ENCODE assay signal across 26 mouse cellular contexts in the genomic region with DNA sequence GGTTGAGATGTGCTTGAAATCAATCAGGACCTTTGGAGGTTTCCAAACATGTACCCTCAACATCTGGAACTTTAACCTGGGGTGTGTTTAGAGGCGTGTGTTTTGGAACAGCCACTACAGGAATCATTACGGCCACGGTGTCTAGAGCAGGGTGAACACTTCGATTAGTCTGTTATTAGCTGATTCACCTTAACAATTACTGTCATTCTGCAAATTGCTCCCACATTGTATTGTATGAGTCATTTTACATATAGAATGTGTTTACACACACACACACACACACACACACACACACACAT.
"Had no signal": no experiment of that assay in that cellular context is flagged by ENCODE, and none has a peak within 500 bp of the region (broad histone marks: within the 10 kb centered on the region; RNA-seq: fewer than 3 reads in every experiment).

No protein-coding gene starts in this region.

- H3K9ac ChIP-seq: heart, embryonic 13.5 days; heart, embryonic 15.5 days; hindbrain, embryonic 13.5 days; hindbrain, embryonic 15.5 days; kidney, embryonic 15.5 days; limb, embryonic 13.5 days; limb, embryonic 15.5 days had no signal

- H3K4me3 ChIP-seq: heart, adult 2 months; heart, embryonic 13.5 days; heart, embryonic 15.5 days; hindbrain, embryonic 13.5 days; hindbrain, embryonic 15.5 days; kidney, embryonic 15.5 days; limb, embryonic 13.5 days; limb, embryonic 15.5 days had no signal

- H3K4me2 ChIP-seq: heart, embryonic 11.5 days; heart, embryonic 15.5 days; hindbrain, embryonic 13.5 days; hindbrain, embryonic 15.5 days; kidney, embryonic 15.5 days; limb, embryonic 13.5 days; limb, embryonic 15.5 days; liver, embryonic 11.5 days had no signal

- H3K27me3 ChIP-seq: heart, embryonic 13.5 days; heart, embryonic 15.5 days; hindbrain, embryonic 13.5 days; hindbrain, embryonic 15.5 days; kidney, embryonic 15.5 days; limb, embryonic 13.5 days; limb, embryonic 15.5 days had no signal

- H3K4me1 ChIP-seq: heart, embryonic 15.5 days; hindbrain, embryonic 13.5 days; hindbrain, embryonic 15.5 days; kidney, embryonic 15.5 days; limb, embryonic 13.5 days; limb, embryonic 15.5 days had no signal

- DNase-seq: gastrocnemius, postnatal 14 days; gastrocnemius, postnatal 36 days; heart, adult 11 months; heart, adult 2 months; heart, postnatal 14 days; heart, postnatal 36 days; kidney, adult 11 months; kidney, adult 2 months; kidney, adult 9 months; kidney, postnatal 14 days; kidney, postnatal 36 days; layer of hippocampus, adult 9-11 months; layer of hippocampus, postnatal 36 days; left cerebral cortex, postnatal 4 days had no signal

- ATAC-seq: hindbrain, postnatal 0 days; intestine, embryonic 16.5 days had no signal

- H3K27ac ChIP-seq: heart, adult 2 months; hindbrain, embryonic 13.5 days; hindbrain, embryonic 15.5 days; hindbrain, postnatal 0 days; kidney, embryonic 15.5 days; kidney, postnatal 0 days; limb, embryonic 13.5 days; limb, embryonic 15.5 days had no signal

- H3K9me3 ChIP-seq: heart, embryonic 13.5 days; heart, embryonic 15.5 days; hindbrain, embryonic 13.5 days; hindbrain, embryonic 15.5 days; kidney, embryonic 15.5 days; limb, embryonic 13.5 days; limb, embryonic 15.5 days had no signal

- H3K36me3 ChIP-seq: heart, embryonic 13.5 days; heart, embryonic 15.5 days; hindbrain, embryonic 13.5 days; hindbrain, embryonic 15.5 days; kidney, embryonic 15.5 days; limb, embryonic 13.5 days; limb, embryonic 15.5 days had no signal
